Mouse (Mus musculus) adrenal gland, adult 2 months (tissue): ENCODE measurements around the gene Nkd1. TPM values are rescaled to one million over a fixed set of nuclear protein-coding genes. Genes with fewer than 3 reads are reported as not detected.

Experiments used
- DNase-seq: peaks from one replicate; pipeline ENCODE4 v3.0.0; 2021
- polyA plus RNA-seq: library from polyadenylated mRNA; depleted of rRNA; stranded (reverse); fragments of >200 nt; gene quantifications from 2 replicates; pipeline ENCODE4 v1.2.3, GENCODE M21; 2012
- total RNA-seq, 2 experiments: library from RNA; stranded (reverse); gene quantifications; 2 replicates each; pipeline ENCODE4 v1.2.3; 2021

Nkd1 gene
- total and polyA plus RNA-seq, 3 experiments = 43.5 to 56.8 (median 53.9) TPM

GRCm38 (mm10) chr8:88614981-88615380 lies 93.8 kb downstream of the Nkd1 start:
- no peak for DNase-seq

- no peak for DNase-seq
Measured at GRCm38 (mm10) chr8:88618612-88619011, 97.5 kb downstream of the Nkd1 start.

GRCm38 (mm10) chr8:88619513-88619912 lies 98.4 kb downstream of the Nkd1 start:
- DNase-seq = no peak

- DNase-seq = no peak
Measured at GRCm38 (mm10) chr8:88620931-88621330, 99.8 kb downstream of the Nkd1 start.

- DNase-seq = peak; percentile 74
Measured at GRCm38 (mm10) chr8:88621408-88621807, 100.3 kb downstream of the Nkd1 start.

- no peak for DNase-seq
Measured at GRCm38 (mm10) chr8:88623351-88623750, 102.2 kb downstream of the Nkd1 start.

GRCm38 (mm10) chr8:88624276-88624675 lies 103.1 kb downstream of the Nkd1 start:
- DNase-seq = no peak

- no peak for DNase-seq
Measured at GRCm38 (mm10) chr8:88626433-88626832, 105.3 kb downstream of the Nkd1 start.

- no peak for DNase-seq
Measured at GRCm38 (mm10) chr8:88626940-88627264, 105.7 kb downstream of the Nkd1 start.

GRCm38 (mm10) chr8:88627265-88627991 lies 106.3 kb downstream of the Nkd1 start:
- peak; percentile 92 for DNase-seq

GRCm38 (mm10) chr8:88628001-88628774 lies 107.0 kb downstream of the Nkd1 start:
- no peak for DNase-seq

GRCm38 (mm10) chr8:88630225-88630624 lies 109.1 kb downstream of the Nkd1 start:
- DNase-seq = peak; percentile 26

GRCm38 (mm10) chr8:88631081-88631480 lies 109.9 kb downstream of the Nkd1 start:
- DNase-seq = peak; percentile 48

- DNase-seq = peak; percentile 39
Measured at GRCm38 (mm10) chr8:88633343-88633765, 112.2 kb downstream of the Nkd1 start.

- no peak for DNase-seq
Measured at GRCm38 (mm10) chr8:88635474-88636397, 114.6 kb downstream of the Nkd1 start, which contains the start of gene Snx20. Gene Snx20, minus strand, starts transcription at chr8:88636128.

- no peak for DNase-seq
Measured at GRCm38 (mm10) chr8:88637092-88638000, 116.2 kb downstream of the Nkd1 start.

GRCm38 (mm10) chr8:88638908-88639307 lies 117.8 kb downstream of the Nkd1 start:
- peak; percentile 38 for DNase-seq

GRCm38 (mm10) chr8:88642734-88643564 lies 121.8 kb downstream of the Nkd1 start:
- no peak for DNase-seq
